Mouse (Mus musculus) v-Abl transformed pro-B cells (cell line): ENCODE results near the gene Nlrx1.
"Not testable (repeated sequence)": the region's sequence is repeated elsewhere in the genome, so short reads cannot be mapped to it uniquely, and the experiment has no call there.

Source experiments
- in situ Hi-C, 2 experiments: fragments of 400-800 bp; cut with MboI; formaldehyde crosslinking; loops; one replicate each; pipeline ENCODE4 v1.15.1; 2025; ENCODE audit not compliant: unreplicated experiment in 2 of 2

Nlrx1 gene

GRCm38 (mm10) chr9:44268432-44268831, at the start of gene Nlrx1:
Nlrx1 (minus strand) TSS chr9:44268599.
- in situ Hi-C loops: loop anchor here (5.0 to 25.0 kb wide), 3 partner anchors 141 to 281 kb away; no protein-coding TSS in a partner anchor

GRCm38 (mm10) chr9:44317452-44317851, 49.1 kb upstream of the Nlrx1 start:
- in situ Hi-C loops: no loop called here

- in situ Hi-C loops: no loop called here
Measured at GRCm38 (mm10) chr9:44314910-44315309, 46.5 kb upstream of the Nlrx1 start.

GRCm38 (mm10) chr9:44314257-44314547, 45.8 kb upstream of the Nlrx1 start:
- in situ Hi-C loops: no loop called here

- in situ Hi-C loops: no loop called here
Measured at GRCm38 (mm10) chr9:44313476-44314256, 45.3 kb upstream of the Nlrx1 start.

GRCm38 (mm10) chr9:44311136-44312134, 43.0 kb upstream of the Nlrx1 start:
- in situ Hi-C loops: no loop called here

- in situ Hi-C loops: no loop called here
Measured at GRCm38 (mm10) chr9:44310750-44311135, 42.3 kb upstream of the Nlrx1 start.

- in situ Hi-C loops: no loop called here
Measured at GRCm38 (mm10) chr9:44309756-44310155, 41.4 kb upstream of the Nlrx1 start.

GRCm38 (mm10) chr9:44307248-44307647, 38.8 kb upstream of the Nlrx1 start:
- in situ Hi-C loops: no loop called here

GRCm38 (mm10) chr9:44306532-44306931, 38.1 kb upstream of the Nlrx1 start:
- in situ Hi-C loops: no loop called here

- in situ Hi-C loops: no loop called here
Measured at GRCm38 (mm10) chr9:44305466-44306079, 37.2 kb upstream of the Nlrx1 start, which contains the start of gene Hinfp. Hinfp (minus strand) TSS chr9:44305671.

GRCm38 (mm10) chr9:44300001-44300400, 31.6 kb upstream of the Nlrx1 start:
- in situ Hi-C loops: not testable (repeated sequence)

GRCm38 (mm10) chr9:44292490-44292889, 24.1 kb upstream of the Nlrx1 start:
- in situ Hi-C loops: loop anchor here in 1 of 2 experiments (5.0 kb wide), 1 partner anchor 65 kb away; no protein-coding TSS in a partner anchor

- in situ Hi-C loops: no loop called here
Measured at GRCm38 (mm10) chr9:44288959-44289291, 20.5 kb upstream of the Nlrx1 start.

GRCm38 (mm10) chr9:44288076-44288958, 19.9 kb upstream of the Nlrx1 start, which contains the start of gene Abcg4:
Abcg4 (minus strand) TSS chr9:44288615.
- in situ Hi-C loops: no loop called here

- in situ Hi-C loops: no loop called here
Measured at GRCm38 (mm10) chr9:44287401-44288075, 19.1 kb upstream of the Nlrx1 start.

- in situ Hi-C loops: no loop called here
Measured at GRCm38 (mm10) chr9:44287003-44287400, 18.6 kb upstream of the Nlrx1 start.

GRCm38 (mm10) chr9:44286256-44286850, 18.0 kb upstream of the Nlrx1 start:
- in situ Hi-C loops: no loop called here

- in situ Hi-C loops: no loop called here
Measured at GRCm38 (mm10) chr9:44283183-44283582, 14.8 kb upstream of the Nlrx1 start.
